Comparison of ENCODE assay signal across 8 mouse cellular contexts in the genomic region with DNA sequence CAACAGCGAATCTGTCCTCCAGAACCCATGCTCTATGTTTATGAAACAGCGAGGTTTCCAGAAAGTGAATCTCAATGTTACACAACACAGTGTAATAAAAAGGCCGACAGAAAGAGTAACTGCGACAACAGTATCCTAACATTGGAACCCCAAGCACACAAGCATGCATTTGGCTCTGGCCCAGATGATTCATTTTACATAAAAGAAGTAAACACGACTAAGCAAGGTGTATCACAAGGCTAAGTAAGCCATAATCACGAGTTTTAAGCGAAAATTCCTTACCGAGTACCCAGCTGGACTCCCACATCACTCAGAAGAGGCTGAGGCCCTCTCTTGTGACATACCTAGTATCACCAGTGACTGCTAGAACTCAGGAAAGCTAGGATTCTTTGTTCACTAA. TPM values are rescaled to one million over a fixed set of nuclear protein-coding genes. Genes with fewer than 3 reads are reported as not detected.
DNase-seq lines count a peak whose midpoint lies in the region; ATAC-seq and TF ChIP-seq lines count a peak whose summit lies in the region.

No protein-coding gene starts in this region.

- H3K9me3 ChIP-seq in G1E (replicated peaks): no peaks in the 10 kb centered on the region
- H3K9me3 ChIP-seq in forebrain, embryonic 14.5 days (replicated peaks; ENCODE audit: control insufficient read depth, low read length): no peaks in the 10 kb centered on the region
- no peaks in the 10 kb centered on the region for H3K9me3 ChIP-seq in midbrain, embryonic 12.5 days

- ATAC-seq in G1E (ENCODE audit: extremely low read depth, insufficient number of reproducible peaks, low FRiP score, poor library complexity, severe bottlenecking): no peak
- ATAC-seq in forebrain, embryonic 14.5 days: no peak
- no peak for ATAC-seq in midbrain, embryonic 12.5 days (ENCODE audit: low FRiP score, low read depth)
- ATAC-seq in frontal cortex, adult (ENCODE audit: low TSS enrichment): no peak

- 19% methylated on average over 8 of the region's 8 CpGs for WGBS in forebrain, embryonic 14.5 days
- 38% methylated on average over 8 of the region's 8 CpGs for WGBS in midbrain, embryonic 12.5 days

- H3K27me3 ChIP-seq in G1E (ENCODE audit: insufficient read depth, low read length): no peaks in the 10 kb centered on the region
- H3K27me3 ChIP-seq in forebrain, embryonic 14.5 days (replicated peaks; ENCODE audit: control insufficient read depth, insufficient read depth, low read length): no peaks in the 10 kb centered on the region
- no peaks in the 10 kb centered on the region for H3K27me3 ChIP-seq in midbrain, embryonic 12.5 days

- peak overlapping the region; percentile 59; the same call in 1 of the 2 replicates for H3K4me3 ChIP-seq in G1E (ENCODE audit: low read depth, low read length)
- H3K4me3 ChIP-seq in forebrain, embryonic 14.5 days (ENCODE audit: low read depth, low read length): peak overlapping the region; percentile 94
- peak overlapping the region; percentile 92 for H3K4me3 ChIP-seq in midbrain, embryonic 12.5 days

- peaks cover 53% of the 10 kb centered on the region for H3K4me1 ChIP-seq in G1E (ENCODE audit: insufficient read depth, low read depth, low read length)
- H3K4me1 ChIP-seq in forebrain, embryonic 14.5 days (ENCODE audit: control insufficient read depth, insufficient read depth, low read length): peaks cover 12% of the 10 kb centered on the region
- peaks cover 32% of the 10 kb centered on the region for H3K4me1 ChIP-seq in midbrain, embryonic 12.5 days

- H3K4me2 ChIP-seq in forebrain, embryonic 14.5 days (ENCODE audit: low read length): peak overlapping the region; percentile 64
- H3K4me2 ChIP-seq in midbrain, embryonic 12.5 days (replicated peaks): peak overlapping the region; percentile 74

- peak overlapping the region; percentile 61 for H3K9ac ChIP-seq in forebrain, embryonic 14.5 days (ENCODE audit: low read length)
- peak overlapping the region; percentile 57 for H3K9ac ChIP-seq in midbrain, embryonic 12.5 days (replicated peaks)

- H3K36me3 ChIP-seq in G1E (replicated peaks): peaks cover 24% of the 10 kb centered on the region
- no peaks in the 10 kb centered on the region for H3K36me3 ChIP-seq in forebrain, embryonic 14.5 days (ENCODE audit: control insufficient read depth, insufficient read depth, low read length)
- H3K36me3 ChIP-seq in midbrain, embryonic 12.5 days: no peaks in the 10 kb centered on the region; the same call in 1 of the 2 replicates

- DNase-seq in cerebellum, adult 9-10 months: peak; percentile 67
- no peak for DNase-seq in cerebellum, adult 11-12 months
- DNase-seq in G1E (ENCODE audit: low spot score): no peak
- peak; percentile 38 for DNase-seq in forebrain, embryonic 14.5 days (ENCODE audit: low spot score)
- DNase-seq in kidney, adult 9 months: peak; percentile 44
- no peak for DNase-seq in gastrocnemius, adult 8-10 months (ENCODE audit: low spot score in 2 of 2)

- no peak for TF ChIP-seq CTCF in G1E (IDR thresholded peaks at IDR 0.05; ENCODE audit: low read depth, low read length)

- H3K27ac ChIP-seq in forebrain, embryonic 14.5 days (ENCODE audit: low read depth, low read length): no peak overlapping the region; the same call in 1 of the 2 replicates
- H3K27ac ChIP-seq in midbrain, embryonic 12.5 days (replicated peaks): 0 out of 2 replicates have a peak overlapping the region, but pooled peaks have one; percentile 39

RNA-seq across cellular contexts. Expression of a gene that starts 2.5 kb away (rescaled TPM):
- total RNA-seq in G1E (2014; fragmentation: Nextera tagmentation) (132 and 142 TPM in 2 replicates), G1E (2017) (60.9 and 66.3 TPM in 2 replicates)
- polyA plus RNA-seq in G1E (2012): 81.0 and 105 TPM in 2 replicates
- 15.4 and 16.4 TPM in 2 replicates for polyA plus RNA-seq in forebrain, embryonic 14.5 days (2014; fragmentation: Nextera tagmentation; extraction: Ambion mirVana)
- 11.7 and 13.4 TPM in 2 replicates for polyA plus RNA-seq in midbrain, embryonic 12.5 days (2016; fragmentation: Nextera tagmentation; extraction: Ambion mirVana)
- 10 to 100 TPM; 38.0 to 44.9 (median 43.3) TPM for total RNA-seq in gastrocnemius, adult 8-10 months (2022)

Comparison
In these comparisons a context has a peak if more than half of its experiments do, and no peak if none do; other contexts are left out.
1. DNase-seq: peak in cerebellum, adult 9-10 months (single experiment), forebrain, embryonic 14.5 days (single experiment) and kidney, adult 9 months (single experiment); none in cerebellum, adult 11-12 months (single experiment), G1E (single experiment) and gastrocnemius, adult 8-10 months (0 of 2).
2. Peak in every context shown above with its lines, with median percentiles within 50 percentile points of each other: H3K4me3 ChIP-seq.